Mouse (Mus musculus): ENCODE results near the gene Ubxn6. TPM values are rescaled to one million over a fixed set of nuclear protein-coding genes. Genes with fewer than 3 reads are reported as not detected.

Gene Ubxn6
- polyA plus RNA-seq (2015; fragmentation: Illumina TruSeq; extraction: RNeasy Lipid Tissue Mini Kit (QIAGEN cat#74804); ENCODE audit: low read depth, low replicate concordance): 105 TPM

GRCm38 (mm10) chr17:56074827-56075208 lies at the start of gene Ubxn6:
TSS of gene Ubxn6 (minus strand) at chr17:56075028.

GRCm38 (mm10) chr17:56121826-56122225 lies 47.0 kb upstream of the Ubxn6 start, which contains the start of gene Lrg1:
TSS of gene Lrg1 (minus strand) at chr17:56122001.

GRCm38 (mm10) chr17:56117251-56117710 lies 42.5 kb upstream of the Ubxn6 start, which contains the start of gene Plin5:
TSS of gene Plin5 (minus strand) at chr17:56117596.

GRCm38 (mm10) chr17:56109219-56110051 lies 34.6 kb upstream of the Ubxn6 start, which contains the start of gene Plin4:
TSS of gene Plin4 (minus strand) at chr17:56109803.

GRCm38 (mm10) chr17:56078880-56079795 lies 4.3 kb upstream of the Ubxn6 start, which contains the start of gene Hdgfl2:
TSS of gene Hdgfl2 (plus strand) at chr17:56079634.

GRCm38 (mm10) chr17:56040030-56040856 lies 34.6 kb downstream of the Ubxn6 start, which contains the start of gene Chaf1a:
TSS of gene Chaf1a (plus strand) at chr17:56040439.

GRCm38 (mm10) chr17:56036176-56036900 lies 38.5 kb downstream of the Ubxn6 start, which contains the start of gene Sh3gl1:
TSS of gene Sh3gl1 (minus strand) at chr17:56036635.

Other genes starting within 250 kb of the Ubxn6 start
- 5.6 TPM for gene Zfp119a, start 196.1 kb downstream of the Ubxn6 start, polyA plus RNA-seq (2015; fragmentation: Illumina TruSeq; extraction: RNeasy Lipid Tissue Mini Kit (QIAGEN cat#74804); ENCODE audit: low read depth, low replicate concordance)
- gene Zfp959, start 182.9 kb downstream of the Ubxn6 start, polyA plus RNA-seq (2015; fragmentation: Illumina TruSeq; extraction: RNeasy Lipid Tissue Mini Kit (QIAGEN cat#74804); ENCODE audit: low read depth, low replicate concordance): 11.1 TPM
- gene Zfp119b, start 125.5 kb downstream of the Ubxn6 start, polyA plus RNA-seq (2015; fragmentation: Illumina TruSeq; extraction: RNeasy Lipid Tissue Mini Kit (QIAGEN cat#74804); ENCODE audit: low read depth, low replicate concordance): 4.3 TPM
- gene Ebi3, start 122.4 kb downstream of the Ubxn6 start, polyA plus RNA-seq (2015; fragmentation: Illumina TruSeq; extraction: RNeasy Lipid Tissue Mini Kit (QIAGEN cat#74804); ENCODE audit: low read depth, low replicate concordance): 1.5 TPM
- gene Yju2, start 115.9 kb downstream of the Ubxn6 start, polyA plus RNA-seq (2015; fragmentation: Illumina TruSeq; extraction: RNeasy Lipid Tissue Mini Kit (QIAGEN cat#74804); ENCODE audit: low read depth, low replicate concordance): 10.5 TPM
- 42.9 TPM for gene Shd, start 104.6 kb downstream of the Ubxn6 start, polyA plus RNA-seq (2015; fragmentation: Illumina TruSeq; extraction: RNeasy Lipid Tissue Mini Kit (QIAGEN cat#74804); ENCODE audit: low read depth, low replicate concordance)
- gene Fsd1, start 88.5 kb downstream of the Ubxn6 start, polyA plus RNA-seq (2015; fragmentation: Illumina TruSeq; extraction: RNeasy Lipid Tissue Mini Kit (QIAGEN cat#74804); ENCODE audit: low read depth, low replicate concordance): 54.4 TPM
- gene Stap2, start 69.4 kb downstream of the Ubxn6 start, polyA plus RNA-seq (2015; fragmentation: Illumina TruSeq; extraction: RNeasy Lipid Tissue Mini Kit (QIAGEN cat#74804); ENCODE audit: low read depth, low replicate concordance): 2.6 TPM
- 93.4 TPM for gene Mpnd, start 69.3 kb downstream of the Ubxn6 start, polyA plus RNA-seq (2015; fragmentation: Illumina TruSeq; extraction: RNeasy Lipid Tissue Mini Kit (QIAGEN cat#74804); ENCODE audit: low read depth, low replicate concordance)
- 40.3 TPM for gene Sh3gl1, start 38.4 kb downstream of the Ubxn6 start, polyA plus RNA-seq (2015; fragmentation: Illumina TruSeq; extraction: RNeasy Lipid Tissue Mini Kit (QIAGEN cat#74804); ENCODE audit: low read depth, low replicate concordance)
- 2.4 TPM for gene Chaf1a, start 34.6 kb downstream of the Ubxn6 start, polyA plus RNA-seq (2015; fragmentation: Illumina TruSeq; extraction: RNeasy Lipid Tissue Mini Kit (QIAGEN cat#74804); ENCODE audit: low read depth, low replicate concordance)
- 82.6 TPM for gene Hdgfl2, start 4.6 kb upstream of the Ubxn6 start, polyA plus RNA-seq (2015; fragmentation: Illumina TruSeq; extraction: RNeasy Lipid Tissue Mini Kit (QIAGEN cat#74804); ENCODE audit: low read depth, low replicate concordance)
- 1.1 TPM for gene Plin4, start 34.8 kb upstream of the Ubxn6 start, polyA plus RNA-seq (2015; fragmentation: Illumina TruSeq; extraction: RNeasy Lipid Tissue Mini Kit (QIAGEN cat#74804); ENCODE audit: low read depth, low replicate concordance)
- gene Plin5, start 42.6 kb upstream of the Ubxn6 start, polyA plus RNA-seq (2015; fragmentation: Illumina TruSeq; extraction: RNeasy Lipid Tissue Mini Kit (QIAGEN cat#74804); ENCODE audit: low read depth, low replicate concordance): 0.67 TPM
- 2.5 TPM for gene Lrg1, start 47.0 kb upstream of the Ubxn6 start, polyA plus RNA-seq (2015; fragmentation: Illumina TruSeq; extraction: RNeasy Lipid Tissue Mini Kit (QIAGEN cat#74804); ENCODE audit: low read depth, low replicate concordance)
- gene Sema6b, start 65.3 kb upstream of the Ubxn6 start, polyA plus RNA-seq (2015; fragmentation: Illumina TruSeq; extraction: RNeasy Lipid Tissue Mini Kit (QIAGEN cat#74804); ENCODE audit: low read depth, low replicate concordance): 52.6 TPM
- gene Tnfaip8l1, start 87.4 kb upstream of the Ubxn6 start, polyA plus RNA-seq (2015; fragmentation: Illumina TruSeq; extraction: RNeasy Lipid Tissue Mini Kit (QIAGEN cat#74804); ENCODE audit: low read depth, low replicate concordance): 9.1 TPM
- 53.9 TPM for gene Mydgf, start 108.9 kb upstream of the Ubxn6 start, polyA plus RNA-seq (2015; fragmentation: Illumina TruSeq; extraction: RNeasy Lipid Tissue Mini Kit (QIAGEN cat#74804); ENCODE audit: low read depth, low replicate concordance)
- gene Dpp9, start 143.9 kb upstream of the Ubxn6 start, polyA plus RNA-seq (2015; fragmentation: Illumina TruSeq; extraction: RNeasy Lipid Tissue Mini Kit (QIAGEN cat#74804); ENCODE audit: low read depth, low replicate concordance): 44.0 TPM
- 19.5 TPM for gene Fem1a, start 181.8 kb upstream of the Ubxn6 start, polyA plus RNA-seq (2015; fragmentation: Illumina TruSeq; extraction: RNeasy Lipid Tissue Mini Kit (QIAGEN cat#74804); ENCODE audit: low read depth, low replicate concordance)
- 4.0 TPM for gene Ticam1, start 201.8 kb upstream of the Ubxn6 start, polyA plus RNA-seq (2015; fragmentation: Illumina TruSeq; extraction: RNeasy Lipid Tissue Mini Kit (QIAGEN cat#74804); ENCODE audit: low read depth, low replicate concordance)
- 16.0 TPM for gene Plin3, start 217.8 kb upstream of the Ubxn6 start, polyA plus RNA-seq (2015; fragmentation: Illumina TruSeq; extraction: RNeasy Lipid Tissue Mini Kit (QIAGEN cat#74804); ENCODE audit: low read depth, low replicate concordance)
- gene Arrdc5, start 225.3 kb upstream of the Ubxn6 start, polyA plus RNA-seq (2015; fragmentation: Illumina TruSeq; extraction: RNeasy Lipid Tissue Mini Kit (QIAGEN cat#74804); ENCODE audit: low read depth, low replicate concordance): not detected
- 1.2 TPM for gene Uhrf1, start 228.3 kb upstream of the Ubxn6 start, polyA plus RNA-seq (2015; fragmentation: Illumina TruSeq; extraction: RNeasy Lipid Tissue Mini Kit (QIAGEN cat#74804); ENCODE audit: low read depth, low replicate concordance)

All from brain, adult 10 weeks (tissue).